Mouse (Mus musculus): ENCODE results near the gene Rrp7a.

DNA sequence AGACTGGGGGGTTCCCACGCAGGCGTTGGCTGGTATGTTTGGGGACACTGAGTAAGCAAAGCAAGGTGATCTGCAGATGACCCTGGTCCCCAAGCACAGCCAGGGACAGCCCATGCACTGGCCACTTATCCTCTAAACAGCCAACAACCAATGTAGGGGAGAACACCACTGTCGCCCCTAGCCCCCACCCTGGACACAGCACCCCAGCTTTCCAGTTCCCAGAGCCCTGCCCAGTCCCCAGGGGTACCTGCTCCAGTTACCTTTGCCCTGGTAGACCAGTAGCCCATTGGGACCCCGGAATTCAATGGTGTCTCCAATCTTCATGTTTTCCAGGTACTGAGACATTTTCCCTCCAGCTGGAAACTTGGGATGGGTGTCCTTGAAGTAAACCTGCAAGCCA is 38.0 kb upstream of the Rrp7a start:
- no peak for TF ChIP-seq POLR2A (IDR thresholded peaks at IDR 0.05; ENCODE audit: low read depth, low read length)
- TF ChIP-seq CTCF (IDR thresholded peaks at IDR 0.05; ENCODE audit: extremely low read depth, insufficient read depth, insufficient read length, insufficient replicate concordance): no peak
